In genomic region chr9:21545351-21545915, GRCm38 (mm10) we compare ENCODE assay signal across 8 mouse cellular contexts. TPM values are rescaled to one million over a fixed set of nuclear protein-coding genes. Genes with fewer than 3 reads are reported as not detected.
DNase-seq lines count a peak whose midpoint lies in the region; ATAC-seq lines count a peak whose summit lies in the region.

No protein-coding gene starts in this region.

- DNase-seq in adrenal gland, adult 2 months: peak; percentile 14
- DNase-seq in adrenal gland, postnatal 4 days (ENCODE audit: low spot score in 2 of 2): no peak
- DNase-seq in lung, postnatal 25 days (ENCODE audit: low spot score): no peak
- DNase-seq in midbrain, embryonic 14.5 days: no peak
- no peak for DNase-seq in spleen, postnatal 10 days (ENCODE audit: low spot score in 2 of 2)
- no peak for DNase-seq in left cerebral cortex, adult 18-20 months (ENCODE audit: low spot score in 2 of 2)

- H3K4me2 ChIP-seq in lung, embryonic 16.5 days (ENCODE audit: low read depth, low read length): peak overlapping the region; percentile 60
- peak overlapping the region; percentile 61 for H3K4me2 ChIP-seq in hindbrain, embryonic 15.5 days
- peak overlapping the region; percentile 67 for H3K4me2 ChIP-seq in midbrain, embryonic 14.5 days (ENCODE audit: low read length)

- H3K27me3 ChIP-seq in lung, embryonic 16.5 days (ENCODE audit: control insufficient read depth, insufficient read depth, low read depth, low read length): no peaks in the 10 kb centered on the region
- no peaks in the 10 kb centered on the region for H3K27me3 ChIP-seq in hindbrain, embryonic 15.5 days
- H3K27me3 ChIP-seq in midbrain, embryonic 14.5 days (ENCODE audit: control insufficient read depth, insufficient read depth, low read length): no peaks in the 10 kb centered on the region

- 8% methylated on average over 9 of the region's 9 CpGs for WGBS in lung, embryonic 16.5 days
- WGBS in hindbrain, embryonic 15.5 days: 4% methylated on average over 9 of the region's 9 CpGs
- WGBS in midbrain, embryonic 14.5 days: 4% methylated on average over 9 of the region's 9 CpGs

- H3K9me3 ChIP-seq in lung, embryonic 16.5 days (ENCODE audit: control insufficient read depth, low read length): no peaks in the 10 kb centered on the region
- H3K9me3 ChIP-seq in hindbrain, embryonic 15.5 days: no peaks in the 10 kb centered on the region
- H3K9me3 ChIP-seq in midbrain, embryonic 14.5 days (ENCODE audit: control insufficient read depth, low read length): no peaks in the 10 kb centered on the region

- H3K4me1 ChIP-seq in lung, embryonic 16.5 days (replicated peaks; ENCODE audit: control insufficient read depth, insufficient read depth, low read length): peaks cover 20% of the 10 kb centered on the region
- H3K4me1 ChIP-seq in hindbrain, embryonic 15.5 days (replicated peaks): peaks cover 24% of the 10 kb centered on the region
- H3K4me1 ChIP-seq in midbrain, embryonic 14.5 days (ENCODE audit: control insufficient read depth, insufficient read depth, low read length): peaks cover 18% of the 10 kb centered on the region

- peak overlapping the region; percentile 84 for H3K4me3 ChIP-seq in lung, embryonic 16.5 days (ENCODE audit: low read length)
- H3K4me3 ChIP-seq in hindbrain, embryonic 15.5 days: peak overlapping the region; percentile 87
- peak overlapping the region; percentile 74 for H3K4me3 ChIP-seq in midbrain, embryonic 14.5 days (replicated peaks; ENCODE audit: low read depth, low read length)

- peak overlapping the region; percentile 97 for H3K27ac ChIP-seq in lung, embryonic 16.5 days (ENCODE audit: low read length)
- H3K27ac ChIP-seq in hindbrain, embryonic 15.5 days (replicated peaks): peak overlapping the region; percentile 99
- peak overlapping the region; percentile 98 for H3K27ac ChIP-seq in midbrain, embryonic 14.5 days (replicated peaks; ENCODE audit: low read depth, low read length)

- ATAC-seq in lung, embryonic 16.5 days (ENCODE audit: low read depth): peak; percentile 65
- ATAC-seq in hindbrain, embryonic 15.5 days (ENCODE audit: low FRiP score, low read depth): peak; percentile 50
- peak; percentile 32 for ATAC-seq in midbrain, embryonic 14.5 days (ENCODE audit: low FRiP score, low TSS enrichment)

- H3K36me3 ChIP-seq in lung, embryonic 16.5 days (ENCODE audit: control insufficient read depth, insufficient read depth, low read length): peaks cover 6% of the 10 kb centered on the region; the same call in 1 of the 2 replicates
- no peaks in the 10 kb centered on the region; the same call in 1 of the 2 replicates for H3K36me3 ChIP-seq in hindbrain, embryonic 15.5 days
- H3K36me3 ChIP-seq in midbrain, embryonic 14.5 days (ENCODE audit: control insufficient read depth, insufficient read depth, low read length): peaks cover 3% of the 10 kb centered on the region; the same call in 1 of the 2 replicates

- peak overlapping the region; percentile 73 for H3K9ac ChIP-seq in lung, embryonic 16.5 days (ENCODE audit: low read length)
- peak overlapping the region; percentile 52 for H3K9ac ChIP-seq in hindbrain, embryonic 15.5 days
- peak overlapping the region; percentile 94 for H3K9ac ChIP-seq in midbrain, embryonic 14.5 days (replicated peaks; ENCODE audit: low read length)

RNA-seq across cellular contexts. Expression of gene Carm1, which starts 1.3 kb away (rescaled TPM):
- 10 to 100 TPM; 39.9 to 52.3 TPM for total RNA-seq in adrenal gland, adult 2 months (2021)
- 72.8 and 95.4 TPM in 2 replicates for polyA plus RNA-seq in adrenal gland, adult 2 months (2012; rRNA removed)
- 10 to 100 TPM; 71.4 to 83.9 TPM for total RNA-seq in adrenal gland, postnatal 4 days (2021)
- 17.1 and 20.8 TPM in 2 replicates for polyA plus RNA-seq in lung, embryonic 16.5 days (2015; fragmentation: Nextera tagmentation; extraction: Ambion mirVana)
- polyA plus RNA-seq in hindbrain, embryonic 15.5 days (2015; fragmentation: Nextera tagmentation; extraction: Ambion mirVana): 42.6 and 46.1 TPM in 2 replicates
- polyA plus RNA-seq in midbrain, embryonic 14.5 days (2014; fragmentation: Nextera tagmentation; extraction: Ambion mirVana): 34.7 and 42.0 TPM in 2 replicates
- total RNA-seq in left cerebral cortex, adult 18-20 months (2021): 10 to 100 TPM; 73.8 to 74.8 TPM

RNA-seq across cellular contexts. Expression of gene AB124611, which starts 19.5 kb away (rescaled TPM):
- 1 to 10 TPM; 1.4 to 2.3 TPM for total RNA-seq in adrenal gland, adult 2 months (2021)
- 1.7 and 2.8 TPM in 2 replicates for polyA plus RNA-seq in adrenal gland, adult 2 months (2012; rRNA removed)
- 1 to 10 TPM; 3.7 to 5.0 TPM for total RNA-seq in adrenal gland, postnatal 4 days (2021)
- polyA plus RNA-seq in lung, embryonic 16.5 days (2015; fragmentation: Nextera tagmentation; extraction: Ambion mirVana): 3.9 and 4.0 TPM in 2 replicates
- polyA plus RNA-seq in hindbrain, embryonic 15.5 days (2015; fragmentation: Nextera tagmentation; extraction: Ambion mirVana): 2.5 and 3.1 TPM in 2 replicates
- 1.0 and 1.8 TPM in 2 replicates for polyA plus RNA-seq in midbrain, embryonic 14.5 days (2014; fragmentation: Nextera tagmentation; extraction: Ambion mirVana)
- total RNA-seq in left cerebral cortex, adult 18-20 months (2021): under 1 TPM; 0.28 to 0.37 TPM

RNA-seq across cellular contexts. Expression of gene Tmed1, which starts 35.4 kb away (rescaled TPM):
- 10 to 100 TPM; 22.6 to 36.6 TPM for total RNA-seq in adrenal gland, adult 2 months (2021)
- polyA plus RNA-seq in adrenal gland, adult 2 months (2012; rRNA removed): 34.9 and 36.4 TPM in 2 replicates
- total RNA-seq in adrenal gland, postnatal 4 days (2021): 10 to 100 TPM; 37.3 to 37.8 TPM
- polyA plus RNA-seq in lung, embryonic 16.5 days (2015; fragmentation: Nextera tagmentation; extraction: Ambion mirVana): 115 and 118 TPM in 2 replicates
- 58.7 and 62.9 TPM in 2 replicates for polyA plus RNA-seq in hindbrain, embryonic 15.5 days (2015; fragmentation: Nextera tagmentation; extraction: Ambion mirVana)
- 48.0 and 50.2 TPM in 2 replicates for polyA plus RNA-seq in midbrain, embryonic 14.5 days (2014; fragmentation: Nextera tagmentation; extraction: Ambion mirVana)
- 10 to 100 TPM; 12.9 to 13.7 TPM for total RNA-seq in left cerebral cortex, adult 18-20 months (2021)

RNA-seq across cellular contexts. Expression of gene Timm29, which starts 47.1 kb away (rescaled TPM):
- total RNA-seq in adrenal gland, adult 2 months (2021): 10 to 100 TPM; 55.2 to 62.3 TPM
- polyA plus RNA-seq in adrenal gland, adult 2 months (2012; rRNA removed): 60.1 and 62.2 TPM in 2 replicates
- 10 to 100 TPM; 55.6 to 57.3 TPM for total RNA-seq in adrenal gland, postnatal 4 days (2021)
- polyA plus RNA-seq in lung, embryonic 16.5 days (2015; fragmentation: Nextera tagmentation; extraction: Ambion mirVana): 22.2 and 24.2 TPM in 2 replicates
- 60.1 and 61.8 TPM in 2 replicates for polyA plus RNA-seq in hindbrain, embryonic 15.5 days (2015; fragmentation: Nextera tagmentation; extraction: Ambion mirVana)
- polyA plus RNA-seq in midbrain, embryonic 14.5 days (2014; fragmentation: Nextera tagmentation; extraction: Ambion mirVana): 68.8 and 86.9 TPM in 2 replicates
- 10 to 100 TPM; 51.8 to 55.1 TPM for total RNA-seq in left cerebral cortex, adult 18-20 months (2021)

RNA-seq across cellular contexts. Expression of gene Yipf2, which starts 47.2 kb away (rescaled TPM):
- 10 to 100 TPM; 26.5 to 36.1 TPM for total RNA-seq in adrenal gland, adult 2 months (2021)
- 58.5 and 67.4 TPM in 2 replicates for polyA plus RNA-seq in adrenal gland, adult 2 months (2012; rRNA removed)
- 10 to 100 TPM; 27.2 to 28.4 TPM for total RNA-seq in adrenal gland, postnatal 4 days (2021)
- polyA plus RNA-seq in lung, embryonic 16.5 days (2015; fragmentation: Nextera tagmentation; extraction: Ambion mirVana): 30.0 and 38.8 TPM in 2 replicates
- polyA plus RNA-seq in hindbrain, embryonic 15.5 days (2015; fragmentation: Nextera tagmentation; extraction: Ambion mirVana): 25.1 and 25.2 TPM in 2 replicates
- 19.4 and 20.5 TPM in 2 replicates for polyA plus RNA-seq in midbrain, embryonic 14.5 days (2014; fragmentation: Nextera tagmentation; extraction: Ambion mirVana)
- 10 to 100 TPM; 22.5 to 23.4 TPM for total RNA-seq in left cerebral cortex, adult 18-20 months (2021)
